Mouse (Mus musculus) ZHBTc4 (cell line): ENCODE data around the gene Znfx1.

Experiments
- DNase-seq: peaks from one replicate; pipeline ENCODE4 v3.0.0-alpha.2; 2011; ENCODE audit warnings: low read depth, low spot score

Znfx1 gene

GRCm38 (mm10) chr2:166995796-166996532, 66.9 kb downstream of the Znfx1 start, which contains the start of gene Stau1:
Gene Stau1 (minus strand): TSS chr2:166996299.
- DNase-seq = peak; percentile 99

GRCm38 (mm10) chr2:166995021-166995795, 67.6 kb downstream of the Znfx1 start:
- peak; percentile 28 for DNase-seq

GRCm38 (mm10) chr2:166991945-166992344, 70.9 kb downstream of the Znfx1 start:
- DNase-seq = no peak

- peak; percentile 16 for DNase-seq
Observed at GRCm38 (mm10) chr2:166990861-166991260, 72.0 kb downstream of the Znfx1 start.
